Mouse (Mus musculus) adrenal gland, adult (tissue): ENCODE results near the gene 4930402H24Rik.

Experiments used
- DNase-seq, 2 experiments: peaks; one replicate each; pipeline ENCODE4 v3.0.0; 2022 to 2023; ENCODE audit warnings: low spot score in 1 of 2; ENCODE audit not compliant: inconsistent age in 2 of 2

4930402H24Rik gene

GRCm38 (mm10) chr2:130679154-130679553 is 227.1 kb downstream of the 4930402H24Rik start:
- DNase-seq = no peak

GRCm38 (mm10) chr2:130677211-130677610 is 229.0 kb downstream of the 4930402H24Rik start:
- DNase-seq = peak; percentile 67 to 76

DNA sequence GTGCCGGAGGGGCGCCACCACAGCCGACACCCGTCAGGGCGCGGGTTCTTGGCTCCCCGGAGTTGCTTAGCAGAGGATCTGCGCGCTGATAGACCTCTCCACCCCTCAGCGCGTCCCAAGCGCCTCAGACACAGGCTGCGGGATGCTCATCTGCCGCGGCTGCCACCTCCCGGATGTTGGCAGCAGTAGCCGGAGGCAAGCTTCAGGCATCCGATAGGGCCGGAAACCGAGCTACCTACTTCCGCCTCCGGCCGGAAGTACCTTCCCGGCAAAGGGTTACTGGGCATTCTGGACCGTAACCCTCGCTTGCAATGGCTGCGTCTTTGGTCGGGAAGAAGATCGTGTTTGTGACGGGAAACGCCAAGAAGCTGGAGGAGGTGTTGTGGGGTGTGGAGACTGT is 238.6 kb downstream of the 4930402H24Rik start, which contains the start of gene Itpa:
Itpa (plus strand) TSS at position 52 of the 400 bp plus-strand sequence.
- peak; percentile 90 to 95 for DNase-seq

GRCm38 (mm10) chr2:130664102-130664701 is 242.0 kb downstream of the 4930402H24Rik start, which contains the start of gene Ddrgk1:
Gene Ddrgk1 (minus strand): TSS chr2:130664659.
- peak; percentile 95 to 99 for DNase-seq

- DNase-seq = no peak
Observed at GRCm38 (mm10) chr2:130663342-130663741, 242.9 kb downstream of the 4930402H24Rik start.

DNA sequence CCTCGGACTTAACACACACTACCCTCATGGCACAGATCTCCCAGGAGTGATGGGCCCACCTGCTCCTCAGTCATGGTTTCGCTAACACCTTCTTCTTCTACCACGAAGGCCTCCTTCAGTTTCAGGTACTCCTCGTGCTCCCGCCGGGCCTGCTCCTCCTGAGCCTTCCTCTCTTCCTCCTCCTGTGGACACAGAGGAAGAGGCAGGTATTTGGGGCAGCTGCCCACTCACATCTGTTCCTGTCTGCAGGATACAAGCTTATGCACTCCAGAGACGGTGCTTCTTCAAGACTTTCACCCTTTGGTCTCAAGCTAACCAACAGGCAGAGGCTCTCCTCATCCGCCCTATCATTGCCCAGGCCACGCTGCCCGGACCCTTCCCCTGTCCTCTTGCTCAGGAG is 247.7 kb downstream of the 4930402H24Rik start:
- no peak for DNase-seq

DNA sequence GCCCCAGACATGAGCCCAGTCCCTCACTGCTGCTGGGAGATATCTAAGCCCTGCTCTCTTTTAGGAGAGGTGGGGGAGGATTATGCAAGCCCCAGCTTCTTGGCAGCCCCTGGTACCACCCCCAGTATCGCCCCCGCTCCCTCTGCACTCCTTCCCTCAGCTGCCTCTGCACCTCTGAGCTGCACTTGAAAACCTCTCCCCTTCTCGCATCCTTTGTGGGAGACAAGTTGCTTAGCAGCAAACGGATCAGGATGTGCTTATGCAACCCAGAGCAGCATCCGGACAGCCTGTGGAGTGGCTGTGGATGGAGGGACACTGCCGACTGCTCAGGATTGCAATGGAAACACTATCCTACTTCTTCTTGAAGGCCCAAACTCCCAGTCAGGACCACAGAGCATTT is 248.7 kb downstream of the 4930402H24Rik start:
- DNase-seq = no peak

GRCm38 (mm10) chr2:130656536-130656935 is 249.7 kb downstream of the 4930402H24Rik start:
- no peak for DNase-seq
